Mouse (Mus musculus) bone marrow macrophage, adult 2 months (primary cell): ENCODE measurements around the gene Orm2. TPM values are rescaled to one million over a fixed set of nuclear protein-coding genes. Genes with fewer than 3 reads are reported as not detected.

Source experiments
- H3K27ac ChIP-seq: 2 replicates; pipeline ENCODE4 v1.5.1; 2012; ENCODE audit warnings: low read depth, low read length; ENCODE audit not compliant: insufficient read depth
- H3K4me1 ChIP-seq: 2 replicates; pipeline ENCODE4 v1.6.1; 2012; ENCODE audit warnings: low read length; ENCODE audit not compliant: control insufficient read depth, insufficient read depth
- H3K4me3 ChIP-seq: 2 replicates; pipeline ENCODE4 v1.5.1; 2012; ENCODE audit warnings: mild to moderate bottlenecking, low read length, moderate library complexity; ENCODE audit not compliant: insufficient read depth
- CTCF ChIP-seq: IDR thresholded peaks from 2 replicates; pipeline ENCODE4 v1.5.1; 2012; ENCODE audit warnings: low read depth, mild to moderate bottlenecking, low read length, moderate library complexity
- POLR2A ChIP-seq: IDR thresholded peaks from 2 replicates; pipeline ENCODE4 v1.6.1; 2012; ENCODE audit warnings: mild to moderate bottlenecking, low read depth, low read length, borderline replicate concordance
- polyA plus RNA-seq: library from polyadenylated mRNA; stranded (reverse); fragments of >200 nt; gene quantifications from 2 replicates; pipeline ENCODE4 v1.2.4, GENCODE M21; 2012; ENCODE audit not compliant: missing spikeins, insufficient read depth, insufficient read length

Gene Orm2
- polyA plus RNA-seq, 1 experiment, result not detected

- TF ChIP-seq POLR2A (no peak; the same call in 1 of the 2 replicates), CTCF (no peak)
- peak within 1 kb of the TSS; percentile 81 for H3K4me3 ChIP-seq
- peaks cover 39% of the 10 kb centered on the region for H3K4me1 ChIP-seq
- peak within 1 kb of the TSS; percentile 86 for H3K27ac ChIP-seq
Measured at GRCm38 (mm10) chr4:63403040-63403959, 41.1 kb downstream of the Orm2 start, which contains the start of gene Akna. Akna (minus strand) TSS chr4:63403354.

- TF ChIP-seq CTCF (no peak), POLR2A (no peak)
- peak overlapping the region; percentile 86; the same call in 1 of the 2 replicates for H3K27ac ChIP-seq
- peaks cover 40% of the 10 kb centered on the region for H3K4me1 ChIP-seq
- H3K4me3 ChIP-seq, result no peak overlapping the region
Measured at GRCm38 (mm10) chr4:63404205-63404604, 42.0 kb downstream of the Orm2 start.

GRCm38 (mm10) chr4:63405051-63405450 lies 42.8 kb downstream of the Orm2 start:
- no peak overlapping the region for H3K4me3 ChIP-seq
- no peak overlapping the region for H3K27ac ChIP-seq
- TF ChIP-seq CTCF (no peak), POLR2A (no peak)
- peaks cover 36% of the 10 kb centered on the region for H3K4me1 ChIP-seq

GRCm38 (mm10) chr4:63405683-63406082 lies 43.4 kb downstream of the Orm2 start:
- H3K27ac ChIP-seq, result no peak overlapping the region
- TF ChIP-seq CTCF, result no peak
- TF ChIP-seq POLR2A, result no peak
- peaks cover 31% of the 10 kb centered on the region for H3K4me1 ChIP-seq
- H3K4me3 ChIP-seq, result no peak overlapping the region

GRCm38 (mm10) chr4:63408247-63408646 lies 46.0 kb downstream of the Orm2 start:
- no peak overlapping the region for H3K4me3 ChIP-seq
- TF ChIP-seq POLR2A (no peak), CTCF (no peak)
- H3K27ac ChIP-seq, result no peak overlapping the region
- H3K4me1 ChIP-seq, result peaks cover 33% of the 10 kb centered on the region

GRCm38 (mm10) chr4:63408649-63409048 lies 46.4 kb downstream of the Orm2 start:
- peak overlapping the region; percentile 79; the same call in 1 of the 2 replicates for H3K4me3 ChIP-seq
- peaks cover 30% of the 10 kb centered on the region for H3K4me1 ChIP-seq
- TF ChIP-seq POLR2A (no peak), CTCF (peak; percentile 36; the same call in 1 of the 2 replicates)
- no peak overlapping the region for H3K27ac ChIP-seq

- Histone ChIP-seq H3K4me1 (peaks cover 23% of the 10 kb centered on the region), H3K27ac (peak overlapping the region; percentile 38), H3K4me3 (peak overlapping the region; percentile 79)
- TF ChIP-seq CTCF (no peak), POLR2A (no peak)
Measured at GRCm38 (mm10) chr4:63409317-63409907, 47.2 kb downstream of the Orm2 start.

- TF ChIP-seq CTCF (no peak; the same call in 1 of the 2 replicates), POLR2A (no peak)
- H3K4me1 ChIP-seq, result peaks cover 18% of the 10 kb centered on the region
- H3K4me3 ChIP-seq, result peak overlapping the region; percentile 79
- H3K27ac ChIP-seq, result peak overlapping the region; percentile 38
Measured at GRCm38 (mm10) chr4:63409908-63410582, 47.8 kb downstream of the Orm2 start.

GRCm38 (mm10) chr4:63410583-63410934 lies 48.3 kb downstream of the Orm2 start:
- Histone ChIP-seq H3K4me1 (peaks cover 18% of the 10 kb centered on the region), H3K4me3 (peak overlapping the region; percentile 79), H3K27ac (peak overlapping the region; percentile 26; the same call in 1 of the 2 replicates)
- no peak for TF ChIP-seq CTCF
- no peak for TF ChIP-seq POLR2A

GRCm38 (mm10) chr4:63411222-63411621 lies 49.0 kb downstream of the Orm2 start:
- Histone ChIP-seq H3K4me3 (no peak overlapping the region), H3K4me1 (peaks cover 15% of the 10 kb centered on the region)
- no peak for TF ChIP-seq CTCF
- TF ChIP-seq POLR2A, result no peak

GRCm38 (mm10) chr4:63414951-63415350 lies 52.7 kb downstream of the Orm2 start:
- Histone ChIP-seq H3K27ac (no peak overlapping the region), H3K4me3 (no peak overlapping the region), H3K4me1 (peaks cover 2% of the 10 kb centered on the region; the same call in 1 of the 2 replicates)
- no peak for TF ChIP-seq POLR2A
- TF ChIP-seq CTCF, result no peak

More at GRCm38 (mm10) chr4:63411222-63411621, 49.0 kb downstream of the Orm2 start:
- H3K27ac ChIP-seq, result no peak overlapping the region

Other genes with a start within 250 kb of the Orm2 start
- gene Ambp, start 207.7 kb upstream of the Orm2 start, polyA plus RNA-seq, result not detected in 2 replicates
- gene Kif12, start 190.3 kb upstream of the Orm2 start, polyA plus RNA-seq, result not detected in 2 replicates
- gene Col27a1, start 148.4 kb upstream of the Orm2 start, polyA plus RNA-seq, result 0.28 TPM in 1 of 2 replicates, not detected in the other
- gene Orm1, start 17.9 kb upstream of the Orm2 start, polyA plus RNA-seq, result not detected in 2 replicates
- not detected in 2 replicates for gene Orm3, start 6.3 kb upstream of the Orm2 start, polyA plus RNA-seq
- gene Akna, start 40.9 kb downstream of the Orm2 start, polyA plus RNA-seq, result 33.3 and 39.4 TPM in 2 replicates
- gene Whrn, start 133.5 kb downstream of the Orm2 start, polyA plus RNA-seq, result 0.29 TPM in 1 of 2 replicates, not detected in the other
- 270 and 275 TPM in 2 replicates for gene Atp6v1g1, start 182.3 kb downstream of the Orm2 start, polyA plus RNA-seq
- 5.7 and 6.9 TPM in 2 replicates for gene Tmem268, start 196.3 kb downstream of the Orm2 start, polyA plus RNA-seq
- gene Gm11213, start 242.8 kb downstream of the Orm2 start, polyA plus RNA-seq, result not detected in 2 replicates